Mouse (Mus musculus) testis, adult 2 months (tissue): ENCODE data around the gene Myt1l. TPM values are rescaled to one million over a fixed set of nuclear protein-coding genes. Genes with fewer than 3 reads are reported as not detected.

Experiments used
- H3K27ac ChIP-seq: fragments of 200-500 bp; 2 replicates; pipeline ENCODE4 v1.5.1; 2012; ENCODE audit warnings: low read depth, low read length; ENCODE audit not compliant: control insufficient read depth, insufficient read depth
- H3K27me3 ChIP-seq: fragments of 200-500 bp; 2 replicates; pipeline ENCODE4 v1.6.1; 2012; ENCODE audit warnings: mild to moderate bottlenecking, low read length, moderate library complexity; ENCODE audit not compliant: control insufficient read depth, insufficient read depth
- H3K36me3 ChIP-seq: fragments of 200-500 bp; 2 replicates; pipeline ENCODE4 v1.6.1; 2012; ENCODE audit warnings: mild to moderate bottlenecking, low read length; ENCODE audit not compliant: control insufficient read depth, insufficient read depth
- H3K4me1 ChIP-seq: fragments of 200-500 bp; 2 replicates; pipeline ENCODE4 v1.6.1; 2012; ENCODE audit warnings: low read length; ENCODE audit not compliant: control insufficient read depth, insufficient read depth
- H3K4me3 ChIP-seq: fragments of 200-500 bp; 2 replicates; pipeline ENCODE4 v1.5.1; 2012; ENCODE audit warnings: low read depth, mild to moderate bottlenecking, low read length, moderate library complexity, mixed read lengths; ENCODE audit not compliant: control insufficient read depth
- CTCF ChIP-seq: fragments of 200-500 bp; IDR thresholded peaks from 2 replicates; pipeline ENCODE4 v1.5.1; 2012; ENCODE audit warnings: low read depth, mild to moderate bottlenecking, inconsistent platforms, low read length, moderate library complexity; ENCODE audit not compliant: control insufficient read depth, insufficient read depth, insufficient replicate concordance
- POLR2A ChIP-seq: fragments of 200-500 bp; IDR thresholded peaks from 2 replicates; pipeline ENCODE4 v1.6.1; 2012; ENCODE audit warnings: low read depth, mild to moderate bottlenecking, inconsistent platforms, low read length, moderate library complexity; ENCODE audit not compliant: control insufficient read depth
- polyA plus RNA-seq: library from polyadenylated mRNA; depleted of rRNA; stranded (reverse); fragments of >200 nt; gene quantifications from 2 replicates; pipeline ENCODE4 v1.2.3, GENCODE M21; 2012

The Myt1l gene
- polyA plus RNA-seq, 1 experiment = 5.6 TPM

- Histone ChIP-seq H3K36me3 (no peaks in the 10 kb centered on the region), H3K4me1 (peaks cover 2% of the 10 kb centered on the region; the same call in 1 of the 2 replicates), H3K27me3 (no peaks in the 10 kb centered on the region), H3K27ac (no peak overlapping the region), H3K4me3 (no peak overlapping the region)
- TF ChIP-seq CTCF (no peak), POLR2A (no peak)
Measured at GRCm38 (mm10) chr12:29934120-29934581, 406.0 kb downstream of the Myt1l start.

GRCm38 (mm10) chr12:29937308-29937707, 409.1 kb downstream of the Myt1l start, which contains the start of gene Pxdn:
Gene Pxdn (plus strand): TSS chr12:29937608.
- Histone ChIP-seq H3K4me3 (peak within 1 kb of the TSS; percentile 39), H3K4me1 (peaks cover 2% of the 10 kb centered on the region; the same call in 1 of the 2 replicates), H3K27ac (no peak within 1 kb of the TSS), H3K27me3 (no peaks in the 10 kb centered on the region), H3K36me3 (no peaks in the 10 kb centered on the region)
- TF ChIP-seq POLR2A (no peak), CTCF (no peak)

- H3K36me3 ChIP-seq = no peaks in the 10 kb centered on the region
- peak overlapping the region; percentile 39 for H3K4me3 ChIP-seq
- TF ChIP-seq POLR2A (no peak), CTCF (no peak)
- peaks cover 2% of the 10 kb centered on the region; the same call in 1 of the 2 replicates for H3K4me1 ChIP-seq
- H3K27ac ChIP-seq = no peak overlapping the region
- no peaks in the 10 kb centered on the region for H3K27me3 ChIP-seq
Measured at GRCm38 (mm10) chr12:29937851-29938375, 409.7 kb downstream of the Myt1l start.

GRCm38 (mm10) chr12:29938376-29939041, 410.3 kb downstream of the Myt1l start:
- Histone ChIP-seq H3K4me1 (peaks cover 2% of the 10 kb centered on the region; the same call in 1 of the 2 replicates), H3K27ac (no peak overlapping the region), H3K27me3 (no peaks in the 10 kb centered on the region), H3K36me3 (no peaks in the 10 kb centered on the region), H3K4me3 (peak overlapping the region; percentile 39)
- TF ChIP-seq CTCF (no peak), POLR2A (no peak)

- Histone ChIP-seq H3K27me3 (no peaks in the 10 kb centered on the region), H3K27ac (no peak overlapping the region), H3K36me3 (no peaks in the 10 kb centered on the region), H3K4me1 (peaks cover 2% of the 10 kb centered on the region; the same call in 1 of the 2 replicates), H3K4me3 (no peak overlapping the region)
- TF ChIP-seq CTCF = no peak
- no peak for TF ChIP-seq POLR2A
Measured at GRCm38 (mm10) chr12:29939261-29939671, 411.1 kb downstream of the Myt1l start.

GRCm38 (mm10) chr12:29942435-29942834, 414.3 kb downstream of the Myt1l start:
- TF ChIP-seq POLR2A (no peak), CTCF (no peak)
- H3K27me3 ChIP-seq = no peaks in the 10 kb centered on the region
- H3K4me1 ChIP-seq = peaks cover 2% of the 10 kb centered on the region; the same call in 1 of the 2 replicates
- H3K27ac ChIP-seq = no peak overlapping the region
- no peak overlapping the region for H3K4me3 ChIP-seq
- H3K36me3 ChIP-seq = no peaks in the 10 kb centered on the region

- no peak for TF ChIP-seq CTCF
- TF ChIP-seq POLR2A = no peak
- H3K27me3 ChIP-seq = no peaks in the 10 kb centered on the region
- no peak overlapping the region for H3K27ac ChIP-seq
- no peak overlapping the region for H3K4me3 ChIP-seq
- H3K36me3 ChIP-seq = no peaks in the 10 kb centered on the region
- H3K4me1 ChIP-seq = no peaks in the 10 kb centered on the region
Measured at GRCm38 (mm10) chr12:29944650-29945049, 416.5 kb downstream of the Myt1l start.
